Mouse (Mus musculus) lung, postnatal 14 days (tissue): ENCODE results near the gene Btbd1.

Experiments
- DNase-seq: peaks from one replicate; pipeline ENCODE4 v3.0.0; 2021

Gene Btbd1

GRCm38 (mm10) chr7:81775325-81775724 is 53.9 kb downstream of the Btbd1 start:
- DNase-seq = no peak

DNA sequence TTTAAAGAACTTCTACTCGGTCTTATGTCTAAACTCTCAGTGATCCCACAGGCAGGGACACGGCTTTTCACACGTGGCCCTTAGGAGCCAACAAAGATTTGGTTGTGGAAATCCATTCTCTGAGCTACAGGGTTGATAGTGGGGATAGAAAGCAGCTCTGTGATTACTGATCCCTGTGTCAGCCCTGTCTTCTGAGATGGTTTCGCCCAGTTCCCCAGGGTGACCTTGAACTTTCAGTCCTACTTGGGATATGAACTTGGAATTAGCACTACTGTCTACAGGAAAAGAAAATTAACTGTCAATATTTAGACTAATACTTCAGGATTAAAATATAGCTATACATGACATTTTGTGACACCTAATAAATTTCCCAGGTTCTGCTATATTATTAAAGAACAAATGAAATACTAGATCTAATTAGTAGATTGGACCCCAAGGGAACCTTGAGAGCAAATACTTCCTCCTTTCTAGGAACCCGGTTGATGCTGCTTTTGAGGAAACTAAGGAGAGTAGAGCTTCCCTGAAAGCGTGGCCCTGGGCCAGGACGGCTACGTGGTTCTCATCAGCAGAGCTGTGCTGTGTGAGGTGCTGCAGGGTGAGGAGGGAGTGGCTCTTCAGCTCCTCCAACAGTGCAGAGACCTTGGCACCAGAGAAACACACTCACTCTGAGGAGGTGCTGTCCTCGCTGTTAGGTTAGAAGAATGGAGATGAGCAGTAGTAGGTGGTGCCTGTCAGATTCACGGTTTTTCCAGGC is 56.3 kb downstream of the Btbd1 start:
- no peak for DNase-seq

- DNase-seq = peak; percentile 34
These were observed 66.0 kb downstream of the Btbd1 start for GRCm38 (mm10) chr7:81763110-81763845.

DNA sequence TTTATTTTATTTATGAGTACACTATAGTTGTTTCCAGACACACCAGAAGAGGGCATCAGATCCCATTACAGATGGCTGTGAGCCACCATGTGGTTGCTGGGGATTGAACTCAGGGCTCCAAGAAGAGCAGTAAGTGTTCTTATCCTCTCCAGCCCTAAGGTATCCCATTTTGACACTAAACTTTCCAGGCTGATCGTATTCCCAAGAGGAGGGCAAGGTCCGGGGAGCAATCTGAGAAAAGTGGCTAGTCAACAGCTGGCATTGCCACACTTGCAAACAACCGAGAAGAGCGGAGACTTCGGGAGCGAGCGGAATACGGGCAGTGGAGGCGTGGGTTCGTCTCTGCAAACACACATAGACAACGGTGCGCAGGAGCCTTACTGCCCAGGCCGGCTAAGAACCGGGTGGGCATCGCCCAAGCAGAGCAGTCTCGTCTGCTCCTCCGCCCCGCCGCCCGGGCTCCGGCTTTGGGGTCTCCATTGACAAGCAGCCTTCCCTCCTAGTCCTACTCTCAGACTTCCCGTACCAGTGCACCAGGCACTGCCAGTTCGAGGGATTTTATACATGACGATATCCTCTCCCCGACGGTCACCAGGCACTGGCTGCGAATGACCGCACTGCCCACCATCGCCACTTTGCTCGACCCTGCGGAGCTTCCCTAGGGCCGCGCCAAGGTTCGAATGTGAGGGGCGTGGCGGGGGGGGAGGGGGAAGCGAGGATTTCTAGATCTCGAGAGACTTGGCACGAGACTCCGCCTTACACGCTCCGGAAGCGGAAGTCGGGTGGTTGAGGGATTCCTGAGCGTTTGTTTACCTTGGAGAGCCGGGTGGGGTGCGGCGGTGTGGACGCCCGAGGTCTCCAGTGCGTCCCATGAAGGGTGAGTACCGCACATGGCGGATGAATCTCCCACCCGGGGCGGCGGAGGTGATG is 66.8 kb downstream of the Btbd1 start, which contains the start of gene Ramac:
TSS of gene Ramac (plus strand) at position 746 of the 930 bp plus-strand sequence.
- peak; percentile 92 for DNase-seq

GRCm38 (mm10) chr7:81747956-81748355 is 81.3 kb downstream of the Btbd1 start:
- no peak for DNase-seq

GRCm38 (mm10) chr7:81744145-81744544 is 85.1 kb downstream of the Btbd1 start:
- peak; percentile 19 for DNase-seq
